Mouse (Mus musculus): ENCODE measurements around the gene Ccdc155. TPM values are rescaled to one million over a fixed set of nuclear protein-coding genes. Genes with fewer than 3 reads are reported as not detected.

Ccdc155 gene
- polyA plus RNA-seq, 1 experiment from 2014 or later, result 0.07 TPM

- Histone ChIP-seq H3K9me3 (replicated peaks) (no peaks in the 10 kb centered on the region), H3K27me3 (peaks cover 50% of the 10 kb centered on the region), H3K9ac (no peak overlapping the region), H3K36me3 (replicated peaks) (no peaks in the 10 kb centered on the region), H3K4me3 (replicated peaks) (no peak overlapping the region), H3K4me1 (replicated peaks) (no peaks in the 10 kb centered on the region), H3K4me2 (no peak overlapping the region), H3K27ac (replicated peaks) (no peak overlapping the region)
- no peak for ATAC-seq (ENCODE audit: insufficient read depth)
- WGBS (ENCODE audit: insufficient replicate concordance), result 8% methylated on average over 5 of the region's 5 CpGs
Measured at GRCm38 (mm10) chr7:45198435-45198834, 6.3 kb downstream of the Ccdc155 start.

- ATAC-seq (ENCODE audit: insufficient read depth), result no peak
- WGBS (ENCODE audit: insufficient replicate concordance), result 41% methylated on average over 5 of the region's 5 CpGs
- Histone ChIP-seq H3K4me3 (replicated peaks) (no peak overlapping the region), H3K9me3 (replicated peaks) (no peaks in the 10 kb centered on the region), H3K9ac (no peak overlapping the region), H3K4me2 (no peak overlapping the region), H3K36me3 (replicated peaks) (no peaks in the 10 kb centered on the region), H3K27ac (replicated peaks) (no peak overlapping the region), H3K27me3 (peaks cover 56% of the 10 kb centered on the region), H3K4me1 (replicated peaks) (no peaks in the 10 kb centered on the region)
Measured at GRCm38 (mm10) chr7:45196994-45197393, 7.7 kb downstream of the Ccdc155 start.

GRCm38 (mm10) chr7:45196176-45196535, 8.5 kb downstream of the Ccdc155 start:
- Histone ChIP-seq H3K36me3 (replicated peaks) (no peaks in the 10 kb centered on the region), H3K4me1 (replicated peaks) (no peaks in the 10 kb centered on the region), H3K27ac (replicated peaks) (no peak overlapping the region), H3K27me3 (peaks cover 64% of the 10 kb centered on the region), H3K9ac (no peak overlapping the region), H3K9me3 (replicated peaks) (no peaks in the 10 kb centered on the region), H3K4me2 (no peak overlapping the region), H3K4me3 (replicated peaks) (no peak overlapping the region)
- ATAC-seq (ENCODE audit: insufficient read depth), result no peak
- 58% methylated on average over 4 of the region's 4 CpGs for WGBS (ENCODE audit: insufficient replicate concordance)

DNA sequence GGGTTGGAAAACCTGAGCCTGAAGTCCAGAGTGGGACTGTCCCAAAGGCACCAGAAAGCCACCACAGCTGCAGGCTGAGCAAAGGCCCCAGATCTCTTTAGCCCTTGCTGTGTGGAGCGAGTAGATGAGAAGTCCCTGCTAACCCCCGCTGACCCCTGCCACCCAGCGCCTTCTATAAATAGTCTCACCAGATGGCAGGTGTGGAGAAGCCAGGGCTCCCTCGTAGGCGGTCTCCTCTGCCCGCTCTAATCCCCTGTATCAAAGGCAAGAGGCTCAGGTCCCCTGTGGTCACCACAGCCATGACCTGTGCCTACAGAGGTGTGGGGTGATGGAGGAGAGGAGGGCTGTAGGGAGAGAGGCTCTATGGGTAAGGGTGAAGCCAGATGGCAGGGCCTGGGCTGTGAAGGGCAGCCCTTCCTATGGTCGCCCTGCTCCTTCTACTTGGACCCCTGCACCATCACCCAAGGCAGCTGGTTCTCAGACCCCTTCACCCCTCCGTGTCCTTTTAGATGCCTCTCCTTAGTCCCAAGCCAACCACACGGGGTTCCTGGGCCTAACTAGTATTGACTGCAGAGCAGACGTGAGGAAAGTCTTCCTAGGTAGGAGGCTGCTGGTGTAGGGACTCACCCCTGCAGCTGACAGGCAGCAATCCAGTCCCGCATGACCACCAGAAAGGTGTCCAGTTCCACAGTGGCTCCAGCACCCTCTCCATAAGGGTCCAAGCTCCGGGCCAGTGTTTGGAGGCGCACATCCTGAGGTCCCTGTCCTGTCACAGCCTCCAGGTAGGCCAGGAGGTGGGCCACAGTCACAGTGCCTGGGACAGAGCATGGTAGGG, 9.1 kb downstream of the Ccdc155 start:
- H3K9ac ChIP-seq, result no peak overlapping the region
- no peaks in the 10 kb centered on the region for H3K9me3 ChIP-seq (replicated peaks)

GRCm38 (mm10) chr7:45193871-45194785, 10.6 kb downstream of the Ccdc155 start:
- Histone ChIP-seq H3K4me1 (replicated peaks) (no peaks in the 10 kb centered on the region), H3K9me3 (replicated peaks) (no peaks in the 10 kb centered on the region), H3K9ac (no peak overlapping the region), H3K4me2 (no peak overlapping the region), H3K27ac (replicated peaks) (no peak overlapping the region), H3K4me3 (replicated peaks) (no peak overlapping the region), H3K36me3 (replicated peaks) (no peaks in the 10 kb centered on the region), H3K27me3 (peaks cover 76% of the 10 kb centered on the region)
- no peak for ATAC-seq (ENCODE audit: insufficient read depth)
- 59% methylated on average over 17 of the region's 17 CpGs for WGBS (ENCODE audit: insufficient replicate concordance)

More for the DNA sequence above, 9.1 kb downstream of the Ccdc155 start:
- no peak overlapping the region for H3K4me2 ChIP-seq
- H3K4me1 ChIP-seq (replicated peaks), result no peaks in the 10 kb centered on the region
- no peaks in the 10 kb centered on the region for H3K36me3 ChIP-seq (replicated peaks)
- 52% methylated on average over 13 of the region's 13 CpGs for WGBS (ENCODE audit: insufficient replicate concordance)
- peaks cover 69% of the 10 kb centered on the region for H3K27me3 ChIP-seq
- ATAC-seq (ENCODE audit: insufficient read depth), result no peak
- no peak overlapping the region for H3K27ac ChIP-seq (replicated peaks)
- no peak overlapping the region for H3K4me3 ChIP-seq (replicated peaks)

DNA sequence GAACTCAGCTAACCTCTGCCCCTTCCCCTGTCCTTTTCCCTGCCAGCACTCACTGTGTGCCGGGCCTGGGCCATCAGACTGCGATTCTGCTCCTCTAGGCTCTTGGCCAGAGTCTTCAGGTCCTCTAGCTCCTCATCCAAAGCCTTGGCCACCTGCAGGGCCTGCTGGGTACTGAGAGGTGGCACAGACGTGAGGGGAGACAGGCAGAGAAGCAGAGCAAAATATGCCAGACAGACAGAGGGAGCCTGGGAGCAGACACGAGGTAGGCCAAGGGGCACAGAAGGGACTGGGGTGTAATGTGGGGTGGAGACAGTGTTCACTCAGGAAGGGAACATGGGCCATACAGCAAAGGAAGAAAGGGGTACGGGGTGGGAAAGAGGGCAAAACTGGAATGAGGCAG, 11.3 kb downstream of the Ccdc155 start:
- no peaks in the 10 kb centered on the region for H3K4me1 ChIP-seq (replicated peaks)
- no peaks in the 10 kb centered on the region for H3K9me3 ChIP-seq (replicated peaks)
- peaks cover 77% of the 10 kb centered on the region for H3K27me3 ChIP-seq
- no peak overlapping the region for H3K4me2 ChIP-seq
- 36% methylated on average over 5 of the region's 5 CpGs for WGBS (ENCODE audit: insufficient replicate concordance)
- no peak for ATAC-seq (ENCODE audit: insufficient read depth)
- no peak overlapping the region for H3K9ac ChIP-seq
- H3K27ac ChIP-seq (replicated peaks), result no peak overlapping the region
- no peaks in the 10 kb centered on the region for H3K36me3 ChIP-seq (replicated peaks)
- H3K4me3 ChIP-seq (replicated peaks), result no peak overlapping the region

DNA sequence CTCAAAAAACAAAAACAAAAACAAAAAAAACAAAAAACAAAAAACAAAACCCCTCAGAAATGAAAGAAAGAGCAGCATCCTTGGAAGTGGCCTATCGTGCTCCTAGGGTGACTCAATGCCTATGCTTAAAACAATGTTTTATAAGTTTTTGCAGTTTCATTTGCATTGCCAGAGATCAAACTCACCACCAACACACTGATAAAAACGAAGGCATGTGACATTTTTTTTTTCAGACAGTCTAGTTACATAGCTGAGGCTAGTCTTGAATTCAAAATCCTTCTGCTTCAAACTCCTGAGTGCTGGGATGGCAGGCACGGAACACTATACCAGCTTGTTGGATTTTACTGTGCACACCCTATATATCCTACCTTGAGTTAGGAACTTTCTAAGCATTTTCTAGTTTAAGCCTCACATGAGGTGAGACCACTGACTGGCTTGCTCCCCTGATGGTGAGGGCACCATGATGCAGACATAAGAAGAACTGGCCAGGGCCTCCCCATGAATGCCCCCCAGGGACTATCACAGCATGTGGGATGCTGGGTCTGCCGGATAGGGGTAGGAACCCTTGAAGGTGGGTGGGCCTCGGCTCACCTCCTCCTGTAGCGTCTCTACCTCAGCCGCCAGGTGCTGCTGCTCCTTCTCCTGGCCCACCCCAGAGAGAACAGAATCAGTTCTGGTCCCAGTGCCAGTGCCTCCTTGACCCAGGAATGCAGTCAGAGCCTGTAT, 11.9 kb downstream of the Ccdc155 start:
- no peaks in the 10 kb centered on the region for H3K4me1 ChIP-seq (replicated peaks)
- no peak overlapping the region for H3K4me3 ChIP-seq (replicated peaks)
- 66% methylated on average over 7 of the region's 7 CpGs for WGBS (ENCODE audit: insufficient replicate concordance)
- no peak overlapping the region for H3K27ac ChIP-seq (replicated peaks)
- H3K4me2 ChIP-seq, result no peak overlapping the region
- ATAC-seq (ENCODE audit: insufficient read depth), result no peak
- H3K36me3 ChIP-seq (replicated peaks), result no peaks in the 10 kb centered on the region
- H3K9me3 ChIP-seq (replicated peaks), result no peaks in the 10 kb centered on the region
- peaks cover 81% of the 10 kb centered on the region for H3K27me3 ChIP-seq
- H3K9ac ChIP-seq, result no peak overlapping the region

DNA sequence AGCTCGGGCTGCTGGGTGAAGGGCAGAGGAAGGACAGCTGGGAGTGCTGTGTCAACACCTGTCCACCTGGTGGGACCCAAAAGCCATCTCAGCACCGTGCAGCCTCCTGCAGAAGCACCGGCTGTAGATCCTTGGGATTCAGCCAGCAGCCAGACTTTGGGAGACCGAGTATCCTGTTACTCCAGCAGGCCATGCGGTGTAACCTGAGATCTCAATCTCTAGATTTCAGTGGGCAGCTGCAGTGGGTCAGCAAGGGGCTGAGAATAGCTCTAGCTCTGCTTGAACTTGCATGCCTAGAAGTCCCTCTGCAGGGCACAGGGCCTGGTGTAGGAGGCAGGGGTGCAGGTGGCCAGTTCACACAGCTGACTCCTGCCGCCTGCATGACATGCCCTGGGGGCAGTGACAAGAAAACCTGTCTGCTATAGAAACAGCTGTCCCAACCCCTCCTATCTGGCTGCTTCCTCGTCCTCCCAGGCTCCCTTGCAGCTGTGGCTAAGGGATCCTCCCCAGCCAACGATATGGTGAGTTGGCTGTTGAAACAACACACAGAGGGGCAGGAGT, 12.8 kb downstream of the Ccdc155 start:
- Histone ChIP-seq H3K27me3 (peaks cover 87% of the 10 kb centered on the region), H3K4me2 (no peak overlapping the region), H3K9me3 (replicated peaks) (no peaks in the 10 kb centered on the region), H3K36me3 (replicated peaks) (no peaks in the 10 kb centered on the region), H3K27ac (replicated peaks) (no peak overlapping the region), H3K4me1 (replicated peaks) (no peaks in the 10 kb centered on the region), H3K9ac (no peak overlapping the region), H3K4me3 (replicated peaks) (no peak overlapping the region)
- ATAC-seq (ENCODE audit: insufficient read depth), result no peak
- WGBS (ENCODE audit: insufficient replicate concordance), result 16% methylated on average over 8 of the region's 8 CpGs

DNA sequence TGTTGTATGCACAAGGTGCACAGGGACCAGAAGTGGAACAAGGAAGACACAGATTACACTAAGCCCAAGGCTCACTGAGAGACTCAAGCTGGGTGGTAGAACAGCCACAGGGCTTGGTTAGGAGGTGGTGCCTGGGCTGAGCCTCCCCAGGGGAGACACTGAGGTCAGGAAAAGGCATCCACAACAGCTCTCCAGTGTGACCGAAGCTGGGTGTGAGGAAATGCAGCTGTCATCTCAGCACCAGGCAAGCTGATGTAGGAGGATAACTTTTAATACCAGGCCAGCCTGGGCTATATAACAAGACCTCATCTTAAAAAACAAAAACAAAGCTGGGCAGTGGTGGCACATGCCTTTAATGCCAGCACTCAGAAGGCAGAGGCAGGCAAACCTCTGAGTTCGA, 13.5 kb downstream of the Ccdc155 start:
- Histone ChIP-seq H3K4me3 (replicated peaks) (no peak overlapping the region), H3K4me1 (replicated peaks) (no peaks in the 10 kb centered on the region), H3K27me3 (peaks cover 87% of the 10 kb centered on the region), H3K9ac (no peak overlapping the region), H3K36me3 (replicated peaks) (no peaks in the 10 kb centered on the region), H3K9me3 (replicated peaks) (no peaks in the 10 kb centered on the region), H3K4me2 (no peak overlapping the region), H3K27ac (replicated peaks) (no peak overlapping the region)
- no peak for ATAC-seq (ENCODE audit: insufficient read depth)
- 49% methylated on average over 2 of the region's 2 CpGs for WGBS (ENCODE audit: insufficient replicate concordance)

DNA sequence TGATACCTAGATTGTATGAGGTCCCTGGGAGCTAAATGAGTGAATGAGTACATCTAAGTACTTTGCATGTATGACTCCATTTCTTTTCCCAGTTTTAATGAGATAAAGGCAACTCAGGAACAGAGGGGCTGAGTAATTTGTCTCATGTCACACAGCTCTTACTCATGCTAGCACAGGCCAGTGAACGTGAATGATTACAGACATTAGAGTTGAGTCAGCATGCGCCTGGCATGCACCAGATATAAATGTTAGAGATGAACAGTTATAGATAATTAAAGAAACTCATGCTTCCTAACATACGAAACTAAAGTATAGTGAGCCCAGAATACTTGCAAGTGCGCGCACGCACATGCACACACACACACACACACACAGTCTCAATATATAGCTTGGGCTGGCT, 14.5 kb downstream of the Ccdc155 start:
- Histone ChIP-seq H3K9me3 (replicated peaks) (no peaks in the 10 kb centered on the region), H3K36me3 (replicated peaks) (no peaks in the 10 kb centered on the region), H3K9ac (no peak overlapping the region), H3K4me1 (replicated peaks) (no peaks in the 10 kb centered on the region), H3K4me2 (no peak overlapping the region), H3K27me3 (peaks cover 88% of the 10 kb centered on the region), H3K27ac (replicated peaks) (no peak overlapping the region), H3K4me3 (replicated peaks) (no peak overlapping the region)
- no peak for ATAC-seq (ENCODE audit: insufficient read depth)
- 66% methylated on average over 6 of the region's 6 CpGs for WGBS (ENCODE audit: insufficient replicate concordance)
